Mouse (Mus musculus): ENCODE measurements around the gene Pom121l12.

The Pom121l12 gene

GRCm38 (mm10) chr11:14598976-14599375 is at the start of gene Pom121l12:
Gene Pom121l12, plus strand, starts transcription at chr11:14599276.
- 88% methylated on average over 11 of the region's 11 CpGs for WGBS

- WGBS: 45% methylated on average over 2 of the region's 2 CpGs
These were observed 12.8 kb downstream of the Pom121l12 start for GRCm38 (mm10) chr11:14611859-14612258.
